Mouse (Mus musculus): ENCODE measurements around the gene Pdzk1ip1.

DNA sequence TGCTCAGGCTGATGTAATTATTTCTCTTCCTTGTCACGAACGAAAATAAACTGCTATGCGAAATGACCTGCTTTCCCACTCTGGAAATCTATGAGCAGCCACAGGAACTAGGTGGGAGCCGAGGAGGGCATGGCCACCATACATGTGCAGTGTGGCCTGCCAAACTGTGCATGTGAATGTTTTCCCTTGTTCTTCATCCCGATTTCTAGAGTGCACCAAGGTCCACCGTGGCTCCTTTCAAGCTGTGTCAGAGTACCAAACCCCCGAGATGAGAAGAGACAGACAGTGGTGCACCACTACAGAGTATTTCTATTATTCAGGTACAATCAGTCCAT lies 45.8 kb downstream of the Pdzk1ip1 start:
- TF ChIP-seq POLR2A (IDR thresholded peaks at IDR 0.05; ENCODE audit: insufficient read length, low read depth) (no peak), E2F4 (IDR thresholded peaks at IDR 0.05; ENCODE audit: insufficient read depth) (no peak), MAX (IDR thresholded peaks at IDR 0.05; ENCODE audit: low read depth) (no peak), TCF3 (IDR thresholded peaks at IDR 0.05; ENCODE audit: insufficient read length, low read depth) (no peak), MYOG (IDR thresholded peaks at IDR 0.05; ENCODE audit: control insufficient read depth in 1 of 3, insufficient read depth in 1 of 3, insufficient read length in 2 of 3, low read depth in 2 of 3) (no peak), USF1 (IDR thresholded peaks at IDR 0.05; ENCODE audit: low read depth) (no peak), SRF (IDR thresholded peaks at IDR 0.05; ENCODE audit: control insufficient read depth, insufficient read length, low read depth) (no peak), CEBPB (IDR thresholded peaks at IDR 0.05; ENCODE audit: insufficient read depth, poor library complexity, severe bottlenecking) (no peak)
